Mouse (Mus musculus) G1E-ER4 (cell line): ENCODE measurements around the gene Gm44502. TPM values are rescaled to one million over a fixed set of nuclear protein-coding genes. Genes with fewer than 3 reads are reported as not detected.

ENCODE experiments used
- GATA1 ChIP-seq: IDR thresholded peaks from one replicate; pipeline ENCODE4 v1.8.0; 2012; ENCODE audit warnings: low read length, inconsistent platforms
- polyA plus RNA-seq: library from polyadenylated mRNA; stranded (reverse); fragments of >175 nt; gene quantifications from 2 replicates; pipeline ENCODE4 v1.2.3, GENCODE M21; 2012

Gm44502 gene
- polyA plus RNA-seq, 1 experiment, result 1.3 TPM

DNA sequence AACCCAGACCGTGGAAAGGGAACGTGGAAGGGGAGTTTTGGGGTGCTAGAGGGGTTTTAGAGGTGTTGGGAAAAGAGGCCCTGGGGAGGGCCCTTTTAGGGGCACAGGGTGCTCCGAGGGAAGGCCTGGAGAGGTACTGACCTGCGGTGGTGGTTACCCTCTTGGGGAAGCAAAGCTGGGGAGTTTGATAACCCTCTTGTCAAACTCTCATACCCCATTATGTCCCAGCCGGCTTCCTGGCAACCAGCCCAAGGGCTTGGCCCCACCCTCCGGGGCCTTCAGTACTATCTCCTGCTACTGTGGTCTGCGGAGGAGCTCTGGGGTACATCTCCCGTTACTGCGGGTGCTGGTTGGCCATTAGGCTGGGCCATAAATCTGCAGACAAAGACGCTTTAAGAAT lies 50.1 kb downstream of the Gm44502 start:
- TF ChIP-seq GATA1, result no peak

DNA sequence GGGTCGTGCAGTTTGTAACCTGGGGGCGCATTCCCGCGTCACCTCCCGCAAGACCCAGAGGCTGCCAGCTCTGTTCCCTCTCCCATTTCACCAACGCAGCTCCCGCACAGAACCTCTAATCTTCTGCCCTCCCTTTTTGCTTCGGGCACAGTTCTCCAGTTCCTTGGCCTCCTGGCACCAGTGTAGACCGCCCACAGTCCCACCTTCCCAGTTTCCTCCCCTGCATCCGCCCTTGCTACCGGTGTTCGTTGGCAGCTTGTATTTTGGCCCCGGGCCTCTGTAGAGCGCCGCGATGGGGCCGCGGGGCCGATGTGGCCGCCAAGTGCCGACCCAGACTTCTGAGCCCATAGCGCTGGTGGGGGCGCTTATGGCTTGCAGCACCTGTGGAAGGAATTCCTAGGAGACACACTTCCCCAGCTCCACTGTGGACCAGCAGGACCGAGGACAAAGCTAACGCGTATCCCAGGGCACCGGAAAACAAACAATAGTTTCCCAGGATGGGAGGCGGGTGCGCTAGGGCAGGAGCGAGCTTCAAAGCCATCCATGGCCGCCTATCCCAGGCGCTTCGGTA lies 50.6 kb downstream of the Gm44502 start, which contains the start of gene Odf3b:
Gene Odf3b, minus strand, starts transcription at position 452 of the 571 bp plus-strand sequence.
- TF ChIP-seq GATA1, result no peak

DNA sequence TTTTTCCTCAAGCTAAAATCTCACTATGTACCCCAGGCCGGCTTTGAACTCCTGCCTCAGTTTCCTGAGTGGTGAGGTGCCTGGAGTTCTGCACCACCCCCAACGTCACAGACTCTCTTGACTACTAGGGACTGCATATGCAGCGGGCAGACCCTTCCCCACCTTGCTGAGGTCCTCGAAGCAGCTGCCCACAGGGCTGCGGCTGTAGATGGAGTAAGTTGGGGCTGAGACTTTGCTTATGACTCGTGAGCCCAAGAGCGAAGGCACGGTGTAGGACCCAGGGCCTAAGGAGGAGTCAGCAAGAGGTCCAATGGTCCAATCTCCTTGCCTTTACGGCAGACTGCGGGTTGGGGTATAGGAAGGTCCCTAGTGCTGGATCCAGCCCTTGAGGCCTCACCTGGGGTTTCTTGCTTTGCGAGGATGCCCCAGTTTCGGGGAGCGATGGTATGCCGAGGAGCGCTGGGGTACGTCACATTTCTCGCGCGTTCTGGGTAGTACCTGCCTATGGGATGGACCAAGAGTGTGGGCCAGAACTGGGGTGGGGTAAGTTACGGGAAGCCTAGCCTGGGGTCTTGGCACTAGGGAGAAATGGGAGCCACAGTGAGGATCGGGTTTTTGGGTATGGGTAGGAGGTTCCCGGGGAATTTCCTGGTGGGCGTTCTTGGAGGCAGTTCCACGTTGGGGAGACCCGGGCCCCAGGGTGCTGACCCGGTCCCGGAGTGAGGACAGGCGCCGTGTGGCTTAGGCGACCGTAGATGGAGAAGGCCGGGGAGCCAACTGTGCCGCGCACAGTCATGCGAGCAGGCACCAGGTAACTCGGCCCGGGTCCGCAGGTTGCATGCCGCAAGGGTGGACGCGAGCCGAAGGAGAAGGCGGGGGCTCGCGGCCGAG lies 51.3 kb downstream of the Gm44502 start:
- no peak for TF ChIP-seq GATA1

DNA sequence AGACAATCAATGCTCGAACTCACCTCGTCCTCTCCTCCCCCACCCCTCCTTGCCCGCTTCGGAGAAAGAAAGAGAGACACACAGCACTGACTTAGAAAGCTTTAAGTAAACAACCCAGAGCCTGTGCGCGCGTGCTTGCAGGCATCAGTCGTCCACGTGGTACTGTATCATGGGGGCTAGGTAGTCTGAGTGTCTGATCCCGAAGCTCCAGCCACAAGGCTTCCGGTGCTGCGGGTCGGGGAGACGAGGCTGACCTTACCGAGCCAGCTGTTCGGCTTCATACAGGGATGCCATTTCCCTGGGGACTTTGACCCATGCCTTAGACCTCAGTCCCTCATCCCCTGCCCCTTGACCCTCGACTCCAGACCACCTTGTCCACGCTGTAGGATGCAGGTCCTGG lies 52.1 kb downstream of the Gm44502 start:
- TF ChIP-seq GATA1, result no peak

DNA sequence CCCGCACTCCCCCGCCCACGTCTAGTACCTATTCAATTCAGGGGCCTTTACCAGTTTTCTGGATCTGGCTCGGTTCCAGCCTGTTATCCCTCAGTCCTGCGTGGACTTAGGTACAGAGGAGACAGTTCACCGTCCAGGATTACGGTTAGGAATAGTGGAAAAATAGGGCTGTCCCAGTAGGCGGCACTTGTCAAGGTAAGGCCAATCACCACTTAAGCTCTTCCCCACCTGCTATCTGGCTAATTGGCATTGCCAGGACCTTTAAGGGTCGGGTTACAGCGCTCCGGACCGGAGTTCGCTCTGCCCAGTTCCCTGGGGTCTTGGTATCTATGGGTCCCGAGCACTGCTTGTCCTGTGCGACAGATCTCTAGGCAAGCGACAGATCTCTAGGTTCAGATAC lies 52.5 kb downstream of the Gm44502 start, which contains the start of gene Tymp:
Gene Tymp, minus strand, starts transcription at position 83 of the 400 bp plus-strand sequence.
- TF ChIP-seq GATA1, result no peak

DNA sequence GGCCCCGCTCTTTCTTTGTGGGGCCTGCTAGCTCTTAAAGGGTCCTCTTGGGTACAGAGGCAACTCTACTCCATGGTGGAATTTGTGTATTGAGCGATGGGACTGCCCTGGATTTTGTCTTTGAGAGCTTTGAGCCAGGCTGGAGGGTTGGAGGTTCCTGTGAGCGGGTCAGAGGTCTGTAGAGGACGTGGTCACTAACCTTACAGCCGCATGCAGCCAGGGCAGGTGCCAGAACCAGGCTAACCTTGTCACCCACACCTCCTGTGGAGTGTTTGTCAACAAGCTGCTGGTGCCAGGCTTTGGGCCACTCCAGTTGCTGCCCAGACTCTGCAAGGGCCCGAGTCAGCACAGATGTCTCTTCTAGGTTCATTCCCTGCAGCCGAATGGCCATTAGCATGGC lies 53.5 kb downstream of the Gm44502 start:
- no peak for TF ChIP-seq GATA1

DNA sequence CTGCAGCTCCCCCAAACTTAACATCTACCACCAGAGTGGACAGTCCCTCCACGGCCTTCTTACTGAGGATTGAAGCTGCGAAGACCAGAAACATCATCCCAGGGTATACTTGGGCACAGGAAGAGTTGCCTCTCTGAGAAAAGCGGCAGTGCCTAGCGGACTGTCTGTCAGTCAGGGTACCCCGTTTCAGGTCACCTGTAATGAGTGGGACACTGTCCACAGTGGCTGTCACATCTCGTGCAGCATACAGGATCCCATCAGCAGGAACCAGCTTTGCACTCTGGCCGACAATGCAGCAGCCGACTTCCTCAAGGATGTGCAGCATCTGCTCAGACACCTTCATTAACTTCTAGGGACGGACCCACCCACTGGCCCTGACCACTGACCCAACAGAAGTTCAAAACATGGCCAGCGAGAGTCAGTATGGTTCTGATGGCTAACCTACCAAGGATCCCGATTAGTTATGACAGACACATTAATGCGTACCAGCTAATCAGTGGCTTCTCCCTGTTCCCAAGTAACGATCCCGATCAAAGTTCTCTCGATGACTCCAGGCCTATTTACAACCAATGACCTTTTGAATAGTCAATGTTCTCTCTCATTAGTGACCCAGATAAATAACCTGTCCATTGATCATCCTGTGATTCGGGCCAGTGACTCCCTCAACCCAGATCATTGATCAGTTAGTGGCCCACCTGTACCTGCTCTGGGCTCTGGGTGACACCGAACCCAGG lies 54.5 kb downstream of the Gm44502 start:
- TF ChIP-seq GATA1, result no peak

DNA sequence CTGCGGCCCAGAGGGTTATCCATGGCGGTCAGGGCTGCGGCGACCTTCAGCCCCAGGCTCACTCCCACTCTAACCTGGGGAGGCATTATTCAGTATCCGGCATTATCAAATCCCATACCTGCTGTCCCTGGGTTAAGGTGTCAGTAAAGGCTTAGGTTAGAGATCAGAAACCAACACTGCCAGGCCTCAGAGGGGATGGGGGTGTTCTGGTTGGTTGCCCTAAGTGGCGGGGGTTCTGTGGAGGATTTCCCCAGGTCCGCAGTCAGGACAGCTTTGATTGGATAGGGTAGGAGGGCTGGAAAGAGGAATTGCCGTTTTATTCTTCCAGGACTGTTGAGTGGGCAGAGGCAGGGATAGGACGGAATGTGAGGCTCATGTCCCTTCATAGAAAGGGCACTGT lies 55.2 kb downstream of the Gm44502 start:
- no peak for TF ChIP-seq GATA1

DNA sequence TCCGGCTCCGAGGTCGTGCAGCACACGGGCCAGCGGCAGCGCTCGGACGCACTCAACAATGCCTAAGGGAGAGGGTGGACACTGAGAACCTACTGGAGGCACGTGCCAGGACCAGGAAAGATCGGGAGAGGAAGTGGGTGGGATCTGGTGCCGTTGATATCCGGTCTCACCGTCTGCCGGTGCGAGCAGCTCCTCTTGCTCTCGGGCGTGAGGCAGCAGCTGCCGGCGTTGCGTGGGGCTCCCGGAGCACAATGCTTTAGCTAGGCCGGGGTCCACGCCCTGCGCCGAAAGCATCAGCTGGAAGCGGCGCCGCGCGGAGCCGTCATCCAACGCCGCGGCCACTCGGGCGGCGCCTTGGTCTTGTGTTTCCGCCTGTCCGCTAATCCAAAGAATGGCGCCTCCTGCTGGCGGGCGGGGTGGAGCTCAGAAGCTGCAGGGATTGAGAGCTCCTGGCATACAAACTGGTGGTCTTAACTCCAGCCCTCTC lies 55.7 kb downstream of the Gm44502 start, which contains the start of gene Sco2:
Gene Sco2, minus strand, starts transcription at position 85 of the 487 bp plus-strand sequence.
- TF ChIP-seq GATA1, result no peak

DNA sequence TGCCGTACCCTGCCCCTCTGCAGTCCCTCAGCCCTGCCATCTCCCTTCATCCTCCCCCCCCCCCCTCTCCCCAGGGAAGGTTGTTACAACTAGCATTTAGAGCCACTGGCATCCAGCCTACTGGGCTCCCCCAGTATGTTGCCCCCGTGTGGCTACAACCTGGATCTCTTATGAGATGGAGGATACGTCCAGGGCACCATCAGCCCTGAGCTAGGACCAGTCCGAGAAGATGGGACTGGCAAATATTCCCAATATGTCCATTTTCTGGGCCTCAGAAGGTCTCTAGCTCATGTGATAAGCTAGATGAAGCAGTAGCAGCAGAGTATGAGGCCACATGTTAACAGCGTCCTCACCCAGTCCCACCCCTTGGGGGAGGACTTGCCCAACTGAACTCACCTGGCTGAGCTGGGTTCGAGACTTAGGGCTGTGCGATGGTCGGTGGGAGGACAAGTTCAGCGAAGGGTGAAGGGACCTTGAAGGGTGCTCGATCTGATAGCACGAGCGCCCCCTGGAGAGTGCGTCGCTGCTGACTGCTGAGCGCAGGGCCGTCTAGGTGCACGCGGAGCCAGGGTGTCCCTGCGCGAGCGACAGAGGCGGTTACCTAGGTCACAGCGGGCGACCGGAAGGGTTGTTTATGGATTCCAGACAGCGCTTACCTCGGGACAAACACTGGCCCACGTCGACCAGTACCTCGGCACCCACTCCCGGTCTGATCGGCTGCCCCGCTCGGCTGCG lies 56.3 kb downstream of the Gm44502 start:
- TF ChIP-seq GATA1, result no peak

DNA sequence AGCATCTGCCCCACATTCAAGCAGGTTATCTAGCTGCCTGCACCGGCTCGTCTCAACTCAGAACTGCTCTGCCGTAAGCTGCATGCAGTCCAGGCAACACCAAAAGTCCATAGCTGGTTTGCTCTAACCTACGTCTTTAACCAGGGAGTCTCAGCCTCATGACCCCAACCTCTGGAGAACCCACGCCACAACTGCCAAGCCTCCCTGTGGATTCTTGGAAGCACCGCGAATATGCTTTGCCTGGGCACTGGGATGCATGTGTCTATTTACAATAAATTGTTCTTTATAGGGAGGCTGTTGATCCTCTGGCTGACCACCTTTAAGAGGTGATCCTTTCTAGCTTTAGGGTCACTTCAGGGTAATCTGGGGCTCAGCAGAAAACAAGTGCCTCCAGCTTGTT lies 57.0 kb downstream of the Gm44502 start:
- no peak for TF ChIP-seq GATA1

DNA sequence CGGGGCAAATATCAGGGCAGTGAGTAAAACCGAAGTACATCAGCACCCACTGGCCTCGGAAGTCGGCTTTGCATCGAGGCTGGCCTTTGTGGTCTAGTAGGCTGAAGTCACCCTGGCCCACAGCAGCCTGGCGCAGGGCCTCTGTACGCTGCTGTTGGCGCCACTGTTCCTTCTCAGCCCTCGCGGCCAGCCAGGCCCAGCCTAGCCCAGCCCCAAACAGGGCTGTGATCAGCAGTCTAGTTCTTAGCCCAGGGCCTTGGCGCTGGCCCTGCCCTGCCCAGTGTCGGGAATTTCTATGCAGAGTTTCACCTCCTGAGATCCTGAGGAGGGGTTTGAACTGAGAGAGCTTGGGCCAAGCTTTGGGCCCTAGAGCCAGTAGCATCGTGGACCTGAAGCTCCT lies 57.4 kb downstream of the Gm44502 start:
- TF ChIP-seq GATA1, result no peak

Other genes starting within 250 kb of the Gm44502 start
- 0.01 TPM in 1 of 2 replicates, not detected in the other for gene Plxnb2, start 248.9 kb downstream of the Gm44502 start, polyA plus RNA-seq
- gene Dennd6b, start 233.2 kb downstream of the Gm44502 start, polyA plus RNA-seq, result 5.3 and 7.2 TPM in 2 replicates
- 200 and 336 TPM in 2 replicates for gene Ppp6r2, start 218.1 kb downstream of the Gm44502 start, polyA plus RNA-seq
- 140 and 169 TPM in 2 replicates for gene Sbf1, start 114.4 kb downstream of the Gm44502 start, polyA plus RNA-seq
- not detected in 2 replicates for gene Adm2, start 107.0 kb downstream of the Gm44502 start, polyA plus RNA-seq
- gene Miox, start 95.3 kb downstream of the Gm44502 start, polyA plus RNA-seq, result not detected in 2 replicates
- 112 and 120 TPM in 2 replicates for gene Lmf2, start 74.0 kb downstream of the Gm44502 start, polyA plus RNA-seq
- gene Ncaph2, start 74.0 kb downstream of the Gm44502 start, polyA plus RNA-seq, result 87.9 and 95.5 TPM in 2 replicates
- 83.8 and 92.0 TPM in 2 replicates for gene Sco2, start 55.9 kb downstream of the Gm44502 start, polyA plus RNA-seq
- gene Tymp, start 52.7 kb downstream of the Gm44502 start, polyA plus RNA-seq, result 0.69 and 1.4 TPM in 2 replicates
- not detected in 2 replicates for gene Odf3b, start 50.4 kb downstream of the Gm44502 start, polyA plus RNA-seq
- not detected in 2 replicates for gene Klhdc7b, start 44.8 kb downstream of the Gm44502 start, polyA plus RNA-seq
- not detected in 2 replicates for gene Syce3, start 19.2 kb downstream of the Gm44502 start, polyA plus RNA-seq
- 0.41 and 0.71 TPM in 2 replicates for gene Cpt1b, start 3.8 kb downstream of the Gm44502 start, polyA plus RNA-seq
- 0.05 and 0.09 TPM in 2 replicates for gene C730034F03Rik, start 107 bp downstream of the Gm44502 start, polyA plus RNA-seq
- 60.6 and 103 TPM in 2 replicates for gene Chkb, start 212 bp upstream of the Gm44502 start, polyA plus RNA-seq
- gene Mapk8ip2, start 24.2 kb upstream of the Gm44502 start, polyA plus RNA-seq, result not detected in 2 replicates
- 57.4 and 62.9 TPM in 2 replicates for gene Arsa, start 47.7 kb upstream of the Gm44502 start, polyA plus RNA-seq
- 6.2 and 8.2 TPM in 2 replicates for gene Shank3, start 69.9 kb upstream of the Gm44502 start, polyA plus RNA-seq
- not detected in 2 replicates for gene Acr, start 138.6 kb upstream of the Gm44502 start, polyA plus RNA-seq
- gene Rabl2, start 162.2 kb upstream of the Gm44502 start, polyA plus RNA-seq, result 9.2 and 12.9 TPM in 2 replicates